Mouse (Mus musculus) cortical plate, adult 2 months (tissue): Measurements from ENCODE around the gene Gm45233. TPM values are rescaled to one million over a fixed set of nuclear protein-coding genes. Genes with fewer than 3 reads are reported as not detected.

Experiments used
- H3K27ac ChIP-seq: fragments of 200-500 bp; 2 replicates; pipeline ENCODE4 v1.5.1; 2012; ENCODE audit warnings: low read length, control low read depth, inconsistent platforms; ENCODE audit not compliant: insufficient read depth
- H3K4me1 ChIP-seq: fragments of 200-500 bp; 2 replicates; pipeline ENCODE4 v1.6.1; 2011; ENCODE audit warnings: low read length; ENCODE audit not compliant: control insufficient read depth, insufficient read depth
- H3K4me3 ChIP-seq: fragments of 200-500 bp; 2 replicates; pipeline ENCODE4 v1.5.1; 2011; ENCODE audit warnings: mild to moderate bottlenecking, low read length, control low read depth; ENCODE audit not compliant: insufficient read depth
- CTCF ChIP-seq: fragments of 200-500 bp; IDR thresholded peaks from 2 replicates; pipeline ENCODE4 v1.5.1; 2011; ENCODE audit warnings: mild to moderate bottlenecking, control low read depth, low read length; ENCODE audit not compliant: insufficient read depth; ENCODE audit errors: extremely low read depth
- POLR2A ChIP-seq: fragments of 200-500 bp; IDR thresholded peaks from 2 replicates; pipeline ENCODE4 v1.6.1; 2011; ENCODE audit warnings: mild to moderate bottlenecking, low read length, control low read depth; ENCODE audit not compliant: insufficient read depth; ENCODE audit errors: extremely low read depth
- polyA plus RNA-seq: library from polyadenylated mRNA; depleted of rRNA; stranded (reverse); fragments of >200 nt; gene quantifications from 2 replicates; pipeline ENCODE4 v1.2.3, GENCODE M21; 2012; rRNA removed

Gm45233 gene
- polyA plus RNA-seq, 1 experiment: 2.1 TPM

- Histone ChIP-seq H3K4me1 (peaks cover 1% of the 10 kb centered on the region; the same call in 1 of the 2 replicates), H3K27ac (peak overlapping the region; percentile 66), H3K4me3 (peak overlapping the region; percentile 89)
- TF ChIP-seq CTCF (no peak), POLR2A (peak; percentile 45; the same call in 1 of the 2 replicates)
Observed at GRCm38 (mm10) chr7:43490182-43490584, 46.3 kb downstream of the Gm45233 start.

- no peak overlapping the region for H3K27ac ChIP-seq
- no peak overlapping the region; the same call in 1 of the 2 replicates for H3K4me3 ChIP-seq
- peaks cover 1% of the 10 kb centered on the region; the same call in 1 of the 2 replicates for H3K4me1 ChIP-seq
- TF ChIP-seq POLR2A (no peak), CTCF (no peak)
Observed at GRCm38 (mm10) chr7:43490861-43491260, 46.9 kb downstream of the Gm45233 start.

- Histone ChIP-seq H3K4me3 (no peak overlapping the region), H3K27ac (no peak overlapping the region), H3K4me1 (no peaks in the 10 kb centered on the region)
- TF ChIP-seq POLR2A (no peak), CTCF (peak; percentile 81)
Observed at GRCm38 (mm10) chr7:43495343-43496021, 51.6 kb downstream of the Gm45233 start.

GRCm38 (mm10) chr7:43511707-43512478 lies 68.0 kb downstream of the Gm45233 start:
- TF ChIP-seq CTCF: no peak
- no peak for TF ChIP-seq POLR2A
- no peak overlapping the region for H3K27ac ChIP-seq
- H3K4me1 ChIP-seq: no peaks in the 10 kb centered on the region
- H3K4me3 ChIP-seq: no peak overlapping the region

GRCm38 (mm10) chr7:43512519-43512918 lies 68.6 kb downstream of the Gm45233 start:
- H3K4me1 ChIP-seq: no peaks in the 10 kb centered on the region
- no peak overlapping the region for H3K27ac ChIP-seq
- TF ChIP-seq CTCF: no peak
- TF ChIP-seq POLR2A: no peak
- H3K4me3 ChIP-seq: no peak overlapping the region

Other genes with a start within 250 kb of the Gm45233 start
- 15.3 and 15.4 TPM in 2 replicates for gene Zfp715, start 130.8 kb upstream of the Gm45233 start, polyA plus RNA-seq
- gene Siglecf, start 92.8 kb upstream of the Gm45233 start, polyA plus RNA-seq: 0.44 and 1.1 TPM in 2 replicates
- 0.15 and 0.17 TPM in 2 replicates for gene Siglecg, start 35.9 kb upstream of the Gm45233 start, polyA plus RNA-seq
- not detected in 2 replicates for gene Lim2, start 16.5 kb upstream of the Gm45233 start, polyA plus RNA-seq
- gene Nkg7, start 7.1 kb upstream of the Gm45233 start, polyA plus RNA-seq: 0.32 TPM in 1 of 2 replicates, not detected in the other
- gene Cldnd2, start 3.3 kb upstream of the Gm45233 start, polyA plus RNA-seq: not detected in 2 replicates
- gene Etfb, start within 50 bp of the Gm45233 start, polyA plus RNA-seq: 89.4 and 94.5 TPM in 2 replicates
- 1.7 and 3.2 TPM in 2 replicates for gene Vsig10l, start 19.0 kb downstream of the Gm45233 start, polyA plus RNA-seq
- 42.2 and 46.0 TPM in 2 replicates for gene Iglon5, start 45.9 kb downstream of the Gm45233 start, polyA plus RNA-seq
- gene 4931406B18Rik, start 61.8 kb downstream of the Gm45233 start, polyA plus RNA-seq: not detected in 2 replicates
- gene Cd33, start 100.3 kb downstream of the Gm45233 start, polyA plus RNA-seq: 9.3 and 11.2 TPM in 2 replicates
- 5.9 and 6.1 TPM in 2 replicates for gene Zfp658, start 118.1 kb downstream of the Gm45233 start, polyA plus RNA-seq
- 8.7 and 9.2 TPM in 2 replicates for gene Zfp719, start 135.5 kb downstream of the Gm45233 start, polyA plus RNA-seq
- 0.15 and 0.21 TPM in 2 replicates for gene Zfp819, start 163.0 kb downstream of the Gm45233 start, polyA plus RNA-seq
- 0.04 TPM in 1 of 2 replicates, not detected in the other for gene Ceacam18, start 190.6 kb downstream of the Gm45233 start, polyA plus RNA-seq
- 1.1 and 1.6 TPM in 2 replicates for gene Siglece, start 216.0 kb downstream of the Gm45233 start, polyA plus RNA-seq
- gene Ctu1, start 227.9 kb downstream of the Gm45233 start, polyA plus RNA-seq: 8.1 and 8.6 TPM in 2 replicates
- gene Klk14, start 246.3 kb downstream of the Gm45233 start, polyA plus RNA-seq: not detected in 2 replicates